Mouse (Mus musculus) forelimb bud, embryonic 11.5 days (tissue): ENCODE data around the gene Dyrk2.

Source experiments
- DNase-seq: peaks from one replicate; pipeline ENCODE4 v3.0.0-alpha.2; 2012; ENCODE audit warnings: low read depth, low spot score

The Dyrk2 gene

GRCm38 (mm10) chr10:118846991-118847545 is 22.9 kb downstream of the Dyrk2 start:
- no peak for DNase-seq

DNA sequence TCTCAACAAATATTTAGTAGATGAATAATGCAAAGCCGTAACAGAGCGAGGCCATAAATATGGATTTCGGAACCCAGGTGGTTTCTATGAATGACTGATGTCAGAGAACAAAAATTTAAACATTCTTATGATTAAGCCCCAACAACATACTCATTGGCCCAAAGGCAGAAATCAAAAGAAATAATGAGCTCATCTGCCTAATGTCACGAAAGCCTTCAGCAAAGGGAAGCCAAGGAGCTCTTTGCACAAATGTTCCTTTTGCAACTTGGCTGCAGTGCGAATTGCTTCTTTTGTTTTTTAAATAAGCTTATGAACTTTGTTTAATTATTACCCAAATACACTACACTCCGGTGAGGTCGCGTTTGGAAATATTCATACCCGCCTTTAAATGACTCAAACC is 29.4 kb downstream of the Dyrk2 start:
- no peak for DNase-seq

DNA sequence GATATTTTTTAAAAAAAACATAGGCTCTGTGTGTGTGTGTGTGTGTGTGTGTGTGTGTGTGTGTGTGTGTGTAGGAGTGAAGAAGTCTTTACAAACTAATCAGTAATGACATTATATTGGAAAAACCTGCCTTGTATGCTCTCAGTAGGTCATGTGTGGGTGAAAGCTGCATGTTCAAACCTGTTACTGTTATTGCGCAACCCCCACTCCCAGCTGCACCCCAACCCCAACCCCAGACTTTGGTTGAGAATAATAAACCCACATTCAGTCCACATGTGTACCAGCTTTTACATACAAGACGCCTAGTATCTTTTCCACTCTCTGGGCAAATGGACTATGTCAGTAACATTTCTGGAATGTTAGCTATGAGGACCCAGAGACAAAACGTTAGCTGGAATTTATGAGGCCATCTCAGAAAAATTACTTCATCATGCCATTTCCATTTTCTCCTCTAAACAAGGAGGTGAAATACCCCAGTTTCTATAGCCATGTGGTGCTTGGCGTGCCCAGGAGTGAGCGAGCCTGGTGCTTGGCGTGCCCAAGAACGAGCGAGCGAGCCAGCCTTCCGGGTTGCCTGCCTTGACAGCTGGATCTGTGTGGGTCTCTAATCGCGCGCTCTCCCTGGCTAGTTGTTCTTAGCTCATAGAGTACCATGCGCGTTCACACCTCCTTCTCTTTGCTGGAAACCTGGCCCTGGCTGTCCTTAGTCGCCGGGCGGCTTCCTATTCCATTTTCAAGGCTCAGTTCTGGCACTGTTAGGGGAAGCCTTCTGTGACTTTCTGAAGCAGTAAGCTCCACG is 30.5 kb downstream of the Dyrk2 start:
- no peak for DNase-seq

GRCm38 (mm10) chr10:118837636-118838035 is 32.4 kb downstream of the Dyrk2 start:
- no peak for DNase-seq

DNA sequence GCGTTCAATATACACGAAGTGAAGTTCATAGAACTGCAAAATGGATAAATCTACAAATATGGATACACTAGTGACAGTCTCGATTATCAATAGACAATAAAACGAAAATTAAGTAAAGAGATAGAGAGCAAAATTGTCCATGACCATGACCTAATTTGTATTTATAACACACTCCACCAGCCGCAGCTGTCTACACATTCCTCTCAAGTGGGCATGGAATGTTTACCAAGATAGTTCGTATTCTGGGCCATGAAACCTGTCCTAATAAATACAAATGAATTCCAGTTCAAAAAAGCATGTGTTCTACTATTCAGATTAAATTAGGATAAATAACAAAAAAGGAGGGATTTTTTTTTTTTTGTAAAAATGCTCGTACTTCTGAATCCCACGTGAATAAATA is 38.8 kb downstream of the Dyrk2 start:
- no peak for DNase-seq

DNA sequence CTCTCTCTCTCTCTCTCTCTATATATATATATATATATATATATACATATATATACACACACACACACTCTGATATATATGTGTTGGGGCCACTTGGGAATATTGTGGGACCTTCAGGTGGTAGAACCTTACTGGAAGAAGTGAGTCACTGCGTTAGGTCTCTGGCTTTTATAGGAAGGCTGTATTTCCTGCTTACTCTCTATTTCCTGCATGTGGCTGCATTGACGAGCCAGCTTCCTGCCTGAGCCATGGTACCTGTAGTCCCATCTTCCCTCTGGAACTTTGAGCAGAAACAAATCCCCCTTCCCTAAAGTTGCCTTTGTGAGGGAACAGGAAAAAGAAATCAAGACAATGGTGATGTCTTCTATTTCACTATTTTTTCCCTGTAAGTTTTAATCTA is 40.4 kb downstream of the Dyrk2 start:
- no peak for DNase-seq

GRCm38 (mm10) chr10:118827116-118827515 is 42.9 kb downstream of the Dyrk2 start:
- DNase-seq = no peak

DNA sequence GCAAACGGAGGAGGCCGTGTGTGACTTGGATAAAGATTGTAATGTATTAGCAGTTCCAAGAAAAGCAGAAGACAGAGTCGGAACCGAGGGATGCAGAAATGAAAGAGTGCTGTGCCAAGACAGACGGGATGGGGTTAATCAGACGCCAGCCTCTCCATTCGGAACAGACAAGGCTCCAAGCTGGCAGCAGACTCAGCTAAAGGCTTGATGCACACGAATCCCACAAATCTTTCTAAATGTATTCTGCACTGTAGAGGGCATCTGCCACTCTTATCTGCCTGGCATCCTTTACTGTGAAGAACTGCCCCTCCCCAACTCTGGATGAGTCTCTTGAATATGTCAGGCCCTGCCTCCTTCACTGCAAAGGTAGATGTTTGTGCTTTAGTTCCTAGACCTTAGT is 45.2 kb downstream of the Dyrk2 start:
- DNase-seq = no peak

DNA sequence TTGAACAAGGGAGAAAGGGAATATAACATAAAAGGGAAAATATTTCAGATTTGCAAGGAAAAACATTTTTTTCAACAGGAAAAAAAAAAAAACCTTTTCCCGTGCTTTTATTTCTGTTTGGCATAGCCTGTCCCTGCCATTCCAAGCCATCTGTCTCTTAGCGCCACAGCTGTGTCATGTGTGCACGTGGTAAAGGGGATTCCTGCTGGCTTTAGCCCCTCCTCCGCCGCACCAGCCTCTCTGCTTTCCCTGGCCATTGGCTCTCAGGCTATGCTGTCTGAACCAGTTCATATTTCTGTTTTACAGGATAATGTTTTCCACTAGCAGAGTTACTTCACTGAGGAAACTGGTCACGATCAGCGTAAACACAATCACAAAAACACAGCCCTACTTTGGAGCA is 49.1 kb downstream of the Dyrk2 start:
- peak; percentile 47 for DNase-seq

- DNase-seq = no peak
Observed at GRCm38 (mm10) chr10:118819846-118820245, 50.2 kb downstream of the Dyrk2 start.

DNA sequence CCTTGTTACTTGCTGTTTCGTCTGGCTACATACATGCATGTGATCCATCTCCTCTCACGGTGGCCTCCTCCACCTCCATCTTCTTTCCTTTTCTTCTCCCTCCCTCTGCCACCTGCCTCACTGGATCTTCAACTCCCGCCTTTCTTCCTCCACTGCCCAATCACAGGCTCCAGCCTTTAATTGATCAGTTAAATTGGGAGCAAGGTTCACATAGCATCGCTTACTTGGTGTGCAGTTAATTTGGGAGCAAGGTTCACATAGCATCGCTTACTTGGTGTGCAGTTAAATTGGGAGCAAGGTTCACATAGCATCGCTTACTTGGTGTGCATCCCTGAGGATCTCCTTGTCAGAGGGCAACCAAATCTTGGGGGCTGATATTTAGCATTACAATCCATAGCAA is 52.9 kb downstream of the Dyrk2 start:
- no peak for DNase-seq

GRCm38 (mm10) chr10:118811945-118812344 is 58.1 kb downstream of the Dyrk2 start:
- no peak for DNase-seq

- no peak for DNase-seq
Observed at GRCm38 (mm10) chr10:118810908-118811711, 58.9 kb downstream of the Dyrk2 start.
